Mouse (Mus musculus) forebrain, postnatal 0 days (tissue): ENCODE measurements around the gene Acaca. TPM values are rescaled to one million over a fixed set of nuclear protein-coding genes. Genes with fewer than 3 reads are reported as not detected.
A peak's percentile ranks its signal among the peaks of the same experiment; 100 is the strongest.

ENCODE experiments used
- ATAC-seq: fragments of 200-750 bp; cut with Nextera tagmentation; 2 replicates; pipeline ENCODE4 v1.8.0; 2017; ENCODE audit warnings: mild to moderate bottlenecking, moderate library complexity
- DNase-seq: peaks from one replicate; pipeline ENCODE4 v3.0.0-alpha.2; 2015
- H3K27ac ChIP-seq: fragments of 300-500 bp; sonication (generic); 2 replicates; pipeline ENCODE4 v1.5.1; 2014; ENCODE audit warnings: low read depth, mild to moderate bottlenecking, antibody characterized with exemption, low read length, moderate library complexity, mixed read lengths
- H3K27me3 ChIP-seq: fragments of 300-500 bp; sonication (generic); 2 replicates; pipeline ENCODE4 v1.6.1; 2014; ENCODE audit warnings: mild to moderate bottlenecking, low read length, mixed read lengths; ENCODE audit not compliant: insufficient read depth
- H3K36me3 ChIP-seq: fragments of 300-500 bp; sonication (generic); 2 replicates; pipeline ENCODE4 v1.6.1; 2014; ENCODE audit warnings: mild to moderate bottlenecking, moderate library complexity; ENCODE audit not compliant: insufficient read depth
- H3K4me1 ChIP-seq: fragments of 300-500 bp; sonication (generic); 2 replicates; pipeline ENCODE4 v1.6.1; 2014; ENCODE audit warnings: antibody characterized with exemption; ENCODE audit not compliant: insufficient read depth
- H3K4me2 ChIP-seq: fragments of 300-500 bp; sonication (generic); 2 replicates; pipeline ENCODE4 v1.6.1; 2014; ENCODE audit warnings: low read depth, mild to moderate bottlenecking, moderate library complexity
- H3K4me3 ChIP-seq: fragments of 300-500 bp; sonication (generic); 2 replicates; pipeline ENCODE4 v1.5.1; 2014; ENCODE audit warnings: low read depth, low read length, mixed read lengths
- H3K9ac ChIP-seq: fragments of 300-500 bp; sonication (generic); 2 replicates; pipeline ENCODE4 v1.6.1; 2014; ENCODE audit warnings: mild to moderate bottlenecking
- H3K9me3 ChIP-seq: fragments of 300-500 bp; sonication (generic); 2 replicates; pipeline ENCODE4 v1.6.1; 2016; ENCODE audit warnings: low read length
- CTCF ChIP-seq: sonication (generic); IDR thresholded peaks from 2 replicates; pipeline ENCODE4 v1.5.1; 2016; ENCODE audit warnings: antibody characterized with exemption, control low read depth, low read depth
- WGBS: fragments of 180-500 bp; shearing (Covaris S2); extraction: QIAGEN DNeasy Blood & Tissue Kit; methylation state at CpG from one replicate; pipeline ENCODE4 v1.1.7; 2014; 5-methylcytosine and 5-hydroxymethylcytosine counted together
- polyA plus RNA-seq: library from polyadenylated mRNA; unstranded; fragments of >200 nt; fragmentation: Nextera tagmentation; extraction: Ambion mirVana; gene quantifications from 2 replicates; pipeline ENCODE4 v1.2.1, GENCODE M21; 2015
- total RNA-seq: library from RNA; depleted of rRNA; stranded (reverse); fragments of >200 nt; gene quantifications from 2 replicates; pipeline ENCODE4 v1.2.3, GENCODE M21; 2014

The Acaca gene
- total and polyA plus RNA-seq, 2 experiments from 2014 or later: 16.5 to 200 TPM

DNA sequence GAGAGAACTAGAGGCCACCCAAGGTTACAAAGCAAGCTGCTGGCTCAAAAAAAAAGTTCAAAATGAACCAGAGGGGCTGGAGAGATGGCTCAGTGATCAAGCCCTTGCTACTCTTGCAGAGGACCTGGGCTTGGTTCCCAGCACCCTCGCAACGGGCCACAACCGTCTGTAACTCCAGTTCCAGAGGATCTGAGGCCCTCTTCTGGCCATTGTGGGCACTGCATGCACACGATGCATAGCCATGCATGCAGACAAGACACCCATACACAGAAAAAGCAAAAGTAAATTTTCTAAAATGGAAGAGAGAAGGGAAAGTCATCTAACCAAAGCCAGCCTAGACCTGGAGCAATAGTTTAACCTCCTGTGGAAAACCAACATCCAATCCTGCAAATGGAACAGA, 277.3 kb downstream of the Acaca start:
- Histone ChIP-seq H3K4me1 (no peaks in the 10 kb centered on the region), H3K4me3 (no peak overlapping the region), H3K9me3 (no peaks in the 10 kb centered on the region), H3K4me2 (no peak overlapping the region), H3K36me3 (peaks cover 5% of the 10 kb centered on the region; the same call in 1 of the 2 replicates), H3K27me3 (no peaks in the 10 kb centered on the region), H3K9ac (no peak overlapping the region), H3K27ac (no peak overlapping the region)
- TF ChIP-seq CTCF: peak; percentile 14; the same call in 1 of the 2 replicates
- ATAC-seq (no peak), DNase-seq (no peak)
- 90% methylated on average over 4 of the region's 4 CpGs for WGBS

GRCm38 (mm10) chr11:84410383-84410782, 280.9 kb downstream of the Acaca start:
- ATAC-seq (peak; percentile 68; the same call in 1 of the 2 replicates), DNase-seq (peak; percentile 40)
- Histone ChIP-seq H3K27me3 (no peaks in the 10 kb centered on the region), H3K27ac (no peak overlapping the region), H3K4me1 (no peaks in the 10 kb centered on the region), H3K9me3 (no peaks in the 10 kb centered on the region), H3K4me2 (no peak overlapping the region), H3K4me3 (no peak overlapping the region), H3K36me3 (no peaks in the 10 kb centered on the region), H3K9ac (no peak overlapping the region)
- no peak for TF ChIP-seq CTCF
- WGBS: 39% methylated on average over 4 of the region's 4 CpGs

- no peaks in the 10 kb centered on the region for H3K4me1 ChIP-seq
- no peak overlapping the region for H3K4me2 ChIP-seq
- 64% methylated on average over 7 of the region's 7 CpGs for WGBS
- H3K9ac ChIP-seq: no peak overlapping the region
- DNase-seq (no peak), ATAC-seq (no peak)
- H3K9me3 ChIP-seq: no peaks in the 10 kb centered on the region
- H3K36me3 ChIP-seq: no peaks in the 10 kb centered on the region
- no peak overlapping the region for H3K27ac ChIP-seq
- TF ChIP-seq CTCF: no peak
- H3K27me3 ChIP-seq: no peaks in the 10 kb centered on the region
- no peak overlapping the region for H3K4me3 ChIP-seq
These were observed 281.6 kb downstream of the Acaca start for GRCm38 (mm10) chr11:84410879-84411641.

GRCm38 (mm10) chr11:84411642-84412018, 282.2 kb downstream of the Acaca start:
- no peak overlapping the region for H3K9ac ChIP-seq
- H3K27me3 ChIP-seq: no peaks in the 10 kb centered on the region
- H3K4me1 ChIP-seq: no peaks in the 10 kb centered on the region
- H3K27ac ChIP-seq: no peak overlapping the region
- ATAC-seq: no peak
- no peak overlapping the region for H3K4me2 ChIP-seq
- no peaks in the 10 kb centered on the region for H3K36me3 ChIP-seq
- 60% methylated on average over 7 of the region's 7 CpGs for WGBS
- no peak overlapping the region for H3K4me3 ChIP-seq
- no peaks in the 10 kb centered on the region for H3K9me3 ChIP-seq
- no peak for TF ChIP-seq CTCF
- DNase-seq: no peak

DNA sequence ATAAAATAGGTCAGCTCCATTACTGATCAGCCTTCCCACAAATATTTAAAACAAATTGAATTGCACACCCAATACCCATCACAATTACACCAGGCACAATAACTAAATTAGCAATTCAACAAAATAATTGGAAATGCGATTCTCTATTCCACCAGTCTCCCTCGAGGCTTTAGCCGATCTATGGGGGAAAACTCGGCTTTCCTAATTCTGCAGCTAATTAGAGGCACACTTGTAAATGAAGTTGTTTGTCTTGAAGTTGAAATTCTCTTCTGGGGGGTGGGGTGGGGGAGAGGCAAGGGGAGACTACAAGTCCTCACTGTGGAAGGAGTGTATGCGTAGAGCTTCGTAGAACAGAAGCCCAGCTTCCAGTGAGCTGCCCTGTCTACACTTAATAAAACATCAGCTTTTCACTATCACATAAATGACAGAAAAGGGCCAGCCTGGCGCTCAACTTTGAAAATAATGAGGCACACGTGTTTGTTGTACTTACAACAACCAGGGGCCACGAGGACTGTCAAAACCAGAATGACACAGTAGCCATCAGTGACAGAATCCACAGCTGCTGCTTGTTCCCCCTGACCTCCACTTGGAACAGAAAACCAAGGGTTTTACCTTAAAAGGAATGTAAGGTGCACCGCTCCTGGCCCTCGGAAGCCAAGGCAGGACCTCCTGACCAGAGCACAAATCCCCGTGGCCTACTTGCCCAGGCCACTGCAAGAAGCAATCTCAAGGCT, 282.9 kb downstream of the Acaca start:
- no peak overlapping the region for H3K27ac ChIP-seq
- no peak for ATAC-seq
- 30% methylated on average over 12 of the region's 12 CpGs for WGBS
- H3K4me3 ChIP-seq: no peak overlapping the region
- no peaks in the 10 kb centered on the region for H3K36me3 ChIP-seq
- H3K4me1 ChIP-seq: no peaks in the 10 kb centered on the region
- no peaks in the 10 kb centered on the region for H3K9me3 ChIP-seq
- H3K4me2 ChIP-seq: no peak overlapping the region
- H3K9ac ChIP-seq: no peak overlapping the region
- no peaks in the 10 kb centered on the region for H3K27me3 ChIP-seq
- TF ChIP-seq CTCF: no peak
- no peak for DNase-seq

DNA sequence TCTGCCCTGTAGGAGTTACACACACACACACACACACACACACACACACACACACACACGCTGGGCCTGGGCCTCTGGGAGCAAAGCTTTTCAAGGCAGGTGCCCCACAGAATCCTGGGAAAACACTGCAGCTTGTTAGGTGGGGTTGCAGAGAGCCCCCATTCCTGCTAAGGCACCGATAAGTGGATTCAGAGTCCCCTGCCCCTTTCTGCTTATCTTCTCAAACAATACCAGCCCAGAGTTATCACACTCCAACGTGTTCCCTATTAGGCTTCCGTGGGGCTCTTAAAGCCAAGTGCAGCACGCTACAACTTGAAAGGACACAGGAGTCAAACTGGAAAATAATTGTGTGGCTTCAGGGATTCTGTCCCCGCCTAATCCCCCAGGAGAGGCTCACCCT, 283.6 kb downstream of the Acaca start:
- TF ChIP-seq CTCF: no peak
- H3K4me1 ChIP-seq: no peaks in the 10 kb centered on the region
- H3K36me3 ChIP-seq: no peaks in the 10 kb centered on the region
- H3K27ac ChIP-seq: no peak overlapping the region
- H3K4me3 ChIP-seq: no peak overlapping the region
- H3K27me3 ChIP-seq: no peaks in the 10 kb centered on the region
- ATAC-seq (no peak), DNase-seq (no peak)
- no peak overlapping the region for H3K9ac ChIP-seq
- no peaks in the 10 kb centered on the region for H3K9me3 ChIP-seq
- no peak overlapping the region for H3K4me2 ChIP-seq
- 47% methylated on average over 6 of the region's 6 CpGs for WGBS

DNA sequence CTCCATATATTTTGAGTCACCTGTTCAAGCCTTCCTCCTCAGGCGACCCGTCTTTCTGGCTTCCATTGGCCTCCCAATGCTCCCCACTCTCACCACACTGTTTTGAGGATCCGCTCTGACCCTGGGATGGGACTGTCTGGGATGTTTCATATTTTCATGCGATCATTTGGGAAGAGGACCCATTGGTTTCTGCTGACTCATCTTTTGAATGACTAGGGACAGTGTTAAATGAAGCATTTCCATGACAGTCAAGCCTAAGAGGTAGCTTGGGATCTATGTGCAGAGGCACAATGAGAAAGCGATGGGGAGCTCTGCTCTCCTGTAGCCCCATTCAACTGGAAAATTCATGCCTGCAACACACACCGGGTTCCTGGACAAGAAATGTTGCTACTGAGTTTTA, 291.3 kb downstream of the Acaca start:
- WGBS: 88% methylated on average over 6 of the region's 6 CpGs
- ATAC-seq: no peak

More for the DNA sequence above, 291.3 kb downstream of the Acaca start:
- no peak for TF ChIP-seq CTCF
- Histone ChIP-seq H3K27me3 (no peaks in the 10 kb centered on the region), H3K27ac (no peak overlapping the region), H3K4me1 (no peaks in the 10 kb centered on the region), H3K4me3 (no peak overlapping the region), H3K36me3 (no peaks in the 10 kb centered on the region), H3K4me2 (no peak overlapping the region), H3K9ac (no peak overlapping the region), H3K9me3 (no peaks in the 10 kb centered on the region)
- no peak for DNase-seq
